Mouse (Mus musculus): ENCODE measurements around the gene Arsk. TPM values are rescaled to one million over a fixed set of nuclear protein-coding genes. Genes with fewer than 3 reads are reported as not detected.

The Arsk gene
- total and polyA plus RNA-seq, 2 experiments from 2014 or later: 3.7 to 6.9 TPM

DNA sequence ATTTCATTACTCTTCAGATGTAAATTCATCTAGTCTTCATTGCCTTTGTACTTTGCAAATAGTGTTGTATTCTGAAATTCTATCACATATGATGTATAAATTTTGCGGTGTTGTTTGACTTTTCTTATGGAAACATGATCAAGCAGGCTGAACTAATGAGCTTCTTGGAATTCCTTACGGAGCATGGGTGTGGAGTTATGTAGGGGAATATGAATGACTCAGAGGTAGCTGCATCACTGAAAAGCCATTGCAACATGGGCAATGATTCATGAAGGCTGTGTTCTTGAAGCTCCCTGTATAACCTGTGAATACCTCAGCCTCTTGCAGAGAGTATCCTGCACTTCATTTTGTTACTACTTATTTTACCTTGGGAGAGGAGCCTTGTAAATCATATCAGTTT lies 3.5 kb upstream of the Arsk start:
- H3K4me1 ChIP-seq (ENCODE audit: insufficient read depth): peaks cover 3% of the 10 kb centered on the region; the same call in 1 of the 2 replicates
- no peak overlapping the region for H3K4me3 ChIP-seq (ENCODE audit: low read depth, low read length)
- H3K4me2 ChIP-seq (ENCODE audit: low read depth): no peak overlapping the region
- no peak overlapping the region for H3K9ac ChIP-seq
- DNase-seq: no peak
- no peaks in the 10 kb centered on the region; the same call in 1 of the 2 replicates for H3K36me3 ChIP-seq (ENCODE audit: insufficient read depth)
- H3K9me3 ChIP-seq (ENCODE audit: low read length): no peaks in the 10 kb centered on the region
- no peak for ATAC-seq
- WGBS: 95% methylated on average over 2 of the region's 2 CpGs
- TF ChIP-seq CTCF (IDR thresholded peaks at IDR 0.05; ENCODE audit: low read depth): no peak
- no peaks in the 10 kb centered on the region for H3K27me3 ChIP-seq (ENCODE audit: insufficient read depth, low read length)
- no peak overlapping the region for H3K27ac ChIP-seq (ENCODE audit: low read depth, low read length)

DNA sequence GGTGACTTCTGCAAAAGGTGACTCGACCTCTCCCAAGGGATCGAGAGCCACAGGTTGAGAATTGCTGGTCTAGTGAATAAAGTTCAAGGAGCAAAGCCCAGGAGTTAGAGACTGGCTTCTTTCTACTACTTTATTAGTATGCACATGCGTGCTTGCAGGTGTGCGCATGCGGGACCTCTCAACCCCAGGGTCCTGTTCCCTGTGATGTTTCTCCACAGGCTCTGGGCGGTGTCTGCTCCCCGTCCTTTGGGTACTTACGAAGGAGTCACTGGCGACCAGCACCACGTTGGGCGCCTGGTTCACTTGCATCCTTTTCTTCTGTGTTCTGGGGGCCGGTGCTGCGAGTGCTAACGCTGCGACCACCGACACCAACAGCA lies 356 bp downstream of the Arsk start:
- no peaks in the 10 kb centered on the region for H3K9me3 ChIP-seq (ENCODE audit: low read length)
- H3K4me1 ChIP-seq (ENCODE audit: insufficient read depth): peaks cover 3% of the 10 kb centered on the region; the same call in 1 of the 2 replicates
- 0 out of 2 replicates have a peak overlapping the region, but pooled peaks have one; percentile 21 for H3K27ac ChIP-seq (ENCODE audit: low read depth, low read length)
- H3K4me3 ChIP-seq (ENCODE audit: low read depth, low read length): peak overlapping the region; percentile 85
- H3K9ac ChIP-seq: peak overlapping the region; percentile 64
- no peaks in the 10 kb centered on the region for H3K27me3 ChIP-seq (ENCODE audit: insufficient read depth, low read length)
- ATAC-seq: peak; percentile 75
- peak overlapping the region; percentile 61 for H3K4me2 ChIP-seq (ENCODE audit: low read depth)
- TF ChIP-seq CTCF (IDR thresholded peaks at IDR 0.05; ENCODE audit: low read depth): no peak
- no peaks in the 10 kb centered on the region for H3K36me3 ChIP-seq (ENCODE audit: insufficient read depth)
- DNase-seq: no peak
- 1% methylated on average over 16 of the region's 16 CpGs for WGBS

DNA sequence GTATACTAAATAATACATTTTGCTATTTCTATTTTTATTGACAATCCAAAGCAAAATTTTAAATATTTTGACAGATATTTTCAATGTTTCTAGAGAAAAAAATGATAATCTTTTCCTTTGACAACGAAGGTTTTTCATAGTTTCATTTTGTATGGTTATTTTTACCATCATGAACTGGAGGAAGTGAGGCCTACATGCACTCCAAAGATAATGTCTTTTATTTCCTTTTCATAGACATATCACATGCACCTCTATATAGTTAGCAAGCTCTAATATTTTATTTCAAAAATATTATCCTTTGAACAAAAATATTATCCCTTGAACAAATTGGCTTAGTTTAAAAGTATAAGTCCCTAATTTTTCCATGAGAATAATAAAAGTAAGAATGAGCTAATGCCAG lies 24.1 kb downstream of the Arsk start:
- whole genome bisulfite sequencing: 89% methylated on average over 1 of the region's 1 CpGs
- Histone ChIP-seq H3K27me3 (ENCODE audit: insufficient read depth, low read length) (no peaks in the 10 kb centered on the region), H3K4me2 (ENCODE audit: low read depth) (no peak overlapping the region), H3K4me3 (ENCODE audit: low read depth, low read length) (no peak overlapping the region), H3K9me3 (ENCODE audit: low read length) (no peaks in the 10 kb centered on the region), H3K36me3 (ENCODE audit: insufficient read depth) (0 out of 2 replicates have a peak, but pooled peaks cover 3% of the 10 kb centered on the region), H3K4me1 (ENCODE audit: insufficient read depth) (no peaks in the 10 kb centered on the region), H3K27ac (ENCODE audit: low read depth, low read length) (no peak overlapping the region), H3K9ac (no peak overlapping the region)
- DNase-seq (no peak), ATAC-seq (no peak)
- no peak for TF ChIP-seq CTCF (IDR thresholded peaks at IDR 0.05; ENCODE audit: low read depth)

DNA sequence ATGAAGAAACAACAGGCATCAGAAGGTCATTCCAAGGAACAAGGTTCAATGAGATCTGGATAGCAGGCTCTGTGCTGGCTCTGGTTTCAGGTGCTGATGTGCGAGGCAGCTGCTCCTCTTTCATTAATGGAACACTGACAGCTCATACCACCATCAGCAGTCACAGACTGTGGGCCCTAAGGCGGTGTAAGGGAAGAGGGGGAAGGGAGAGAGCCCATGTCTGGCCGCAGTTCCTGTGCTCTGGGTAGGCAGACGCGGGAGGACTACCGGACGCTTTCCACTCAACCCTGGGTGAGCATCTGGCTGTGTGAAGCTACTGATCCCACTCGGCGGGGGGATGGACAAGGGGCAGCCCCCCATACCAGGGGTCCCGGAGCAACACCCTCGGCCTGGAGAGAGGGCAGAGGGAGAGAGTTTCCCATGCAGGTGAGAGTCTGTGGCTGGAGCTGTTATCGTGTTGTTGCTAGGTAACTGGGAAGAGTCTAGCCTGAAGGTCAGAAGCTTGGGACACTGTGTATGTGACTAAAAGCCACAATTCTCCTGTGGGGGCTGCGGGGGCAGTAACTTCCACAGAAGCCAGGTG lies 34.0 kb downstream of the Arsk start:
- ATAC-seq (no peak), DNase-seq (no peak)
- TF ChIP-seq CTCF (IDR thresholded peaks at IDR 0.05; ENCODE audit: low read depth): no peak
- peaks cover 16% of the 10 kb centered on the region for H3K36me3 ChIP-seq (ENCODE audit: insufficient read depth)
- no peaks in the 10 kb centered on the region for H3K27me3 ChIP-seq (ENCODE audit: insufficient read depth, low read length)
- H3K9ac ChIP-seq: no peak overlapping the region
- H3K4me3 ChIP-seq (ENCODE audit: low read depth, low read length): no peak overlapping the region
- H3K27ac ChIP-seq (ENCODE audit: low read depth, low read length): no peak overlapping the region
- WGBS: 91% methylated on average over 13 of the region's 13 CpGs
- no peaks in the 10 kb centered on the region for H3K9me3 ChIP-seq (ENCODE audit: low read length)
- H3K4me2 ChIP-seq (ENCODE audit: low read depth): no peak overlapping the region
- H3K4me1 ChIP-seq (ENCODE audit: insufficient read depth): no peaks in the 10 kb centered on the region

DNA sequence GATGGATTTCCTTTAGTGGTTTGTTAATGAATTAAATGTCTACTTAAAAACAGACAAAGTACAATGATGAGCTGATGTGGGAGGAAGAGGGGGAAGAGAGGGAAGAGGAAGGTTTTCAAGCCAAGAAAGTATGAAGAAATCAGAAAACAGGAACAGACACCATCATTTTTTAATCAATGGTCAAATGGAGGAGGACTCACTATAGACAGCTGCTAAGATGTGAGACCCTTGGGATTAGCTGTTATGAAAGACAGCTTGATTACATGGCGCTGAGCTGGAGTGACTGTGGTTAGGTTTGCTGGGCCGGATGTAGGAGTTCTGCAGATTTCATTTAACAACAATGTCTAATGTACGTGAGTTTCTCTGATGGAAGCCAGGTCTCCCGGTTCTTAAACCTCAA lies 34.9 kb downstream of the Arsk start:
- no peak overlapping the region for H3K4me3 ChIP-seq (ENCODE audit: low read depth, low read length)
- H3K36me3 ChIP-seq (ENCODE audit: insufficient read depth): peaks cover 16% of the 10 kb centered on the region
- ATAC-seq (no peak), DNase-seq (no peak)
- H3K27ac ChIP-seq (ENCODE audit: low read depth, low read length): no peak overlapping the region
- no peak overlapping the region for H3K4me2 ChIP-seq (ENCODE audit: low read depth)
- no peaks in the 10 kb centered on the region for H3K4me1 ChIP-seq (ENCODE audit: insufficient read depth)
- 92% methylated on average over 4 of the region's 4 CpGs for WGBS
- no peaks in the 10 kb centered on the region for H3K9me3 ChIP-seq (ENCODE audit: low read length)
- no peaks in the 10 kb centered on the region for H3K27me3 ChIP-seq (ENCODE audit: insufficient read depth, low read length)
- TF ChIP-seq CTCF (IDR thresholded peaks at IDR 0.05; ENCODE audit: low read depth): no peak
- no peak overlapping the region for H3K9ac ChIP-seq

DNA sequence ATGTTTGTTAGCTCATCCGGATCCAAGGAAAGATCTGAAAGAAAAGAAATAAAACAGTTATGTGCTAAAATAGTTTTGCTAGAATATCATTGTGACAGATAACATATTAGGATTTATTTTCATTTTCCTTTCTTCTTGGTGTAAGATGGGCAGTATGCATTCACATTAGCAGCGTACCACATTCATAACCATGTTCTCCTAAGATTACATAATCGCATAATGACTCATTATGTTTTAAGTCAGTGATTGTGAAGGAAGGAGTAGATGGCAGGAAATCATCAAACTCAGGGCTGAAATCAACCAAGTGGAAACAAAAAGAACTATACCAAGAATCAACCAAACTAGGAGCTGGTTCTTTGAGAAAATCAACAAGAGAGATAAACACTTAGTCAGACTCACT lies 35.9 kb downstream of the Arsk start:
- DNase-seq: no peak
- Histone ChIP-seq H3K9me3 (ENCODE audit: low read length) (no peaks in the 10 kb centered on the region), H3K4me2 (ENCODE audit: low read depth) (no peak overlapping the region), H3K4me3 (ENCODE audit: low read depth, low read length) (no peak overlapping the region), H3K4me1 (ENCODE audit: insufficient read depth) (no peaks in the 10 kb centered on the region), H3K27me3 (ENCODE audit: insufficient read depth, low read length) (no peaks in the 10 kb centered on the region), H3K27ac (ENCODE audit: low read depth, low read length) (no peak overlapping the region), H3K36me3 (ENCODE audit: insufficient read depth) (peaks cover 16% of the 10 kb centered on the region), H3K9ac (no peak overlapping the region)
- no peak for ATAC-seq
- WGBS: 95% methylated on average over 3 of the region's 3 CpGs
- no peak for TF ChIP-seq CTCF (IDR thresholded peaks at IDR 0.05; ENCODE audit: low read depth)

DNA sequence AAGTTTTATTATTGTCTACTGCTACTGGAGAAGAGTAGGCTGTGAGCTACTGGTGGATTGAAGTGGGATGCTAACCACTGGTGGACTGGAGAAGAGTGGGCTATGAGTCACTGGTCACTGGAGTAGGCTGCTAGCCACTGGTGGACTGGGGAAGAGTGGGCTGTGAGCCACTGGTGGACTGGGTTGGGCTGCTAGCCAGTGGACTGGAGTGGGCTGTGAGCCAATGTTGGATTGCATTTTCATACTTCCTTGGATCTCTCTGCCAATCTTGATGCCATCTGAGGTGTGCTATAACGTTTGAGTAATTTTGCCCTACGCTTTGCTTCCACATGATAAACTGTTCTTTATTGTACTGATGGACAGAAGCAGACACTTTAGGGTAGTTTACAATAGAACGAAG lies 36.3 kb downstream of the Arsk start:
- Histone ChIP-seq H3K36me3 (ENCODE audit: insufficient read depth) (peaks cover 16% of the 10 kb centered on the region), H3K27me3 (ENCODE audit: insufficient read depth, low read length) (no peaks in the 10 kb centered on the region), H3K4me3 (ENCODE audit: low read depth, low read length) (no peak overlapping the region), H3K9me3 (ENCODE audit: low read length) (no peaks in the 10 kb centered on the region), H3K27ac (ENCODE audit: low read depth, low read length) (no peak overlapping the region), H3K4me2 (ENCODE audit: low read depth) (no peak overlapping the region), H3K4me1 (ENCODE audit: insufficient read depth) (no peaks in the 10 kb centered on the region), H3K9ac (no peak overlapping the region)
- no peak for TF ChIP-seq CTCF (IDR thresholded peaks at IDR 0.05; ENCODE audit: low read depth)
- WGBS: 79% methylated on average over 3 of the region's 3 CpGs
- DNase-seq (no peak), ATAC-seq (no peak)
